Mouse (Mus musculus): ENCODE results near the gene Ccl11.

- TF ChIP-seq CTCF (IDR thresholded peaks at IDR 0.05; ENCODE audit: extremely low read depth, insufficient read depth, insufficient read length, insufficient replicate concordance) (no peak), POLR2A (IDR thresholded peaks at IDR 0.05; ENCODE audit: low read depth, low read length) (no peak)
These were observed 19.4 kb downstream of the Ccl11 start for GRCm38 (mm10) chr11:82077031-82077430.
